Mouse (Mus musculus): ENCODE data around the gene Metap1d.

Gene Metap1d

DNA sequence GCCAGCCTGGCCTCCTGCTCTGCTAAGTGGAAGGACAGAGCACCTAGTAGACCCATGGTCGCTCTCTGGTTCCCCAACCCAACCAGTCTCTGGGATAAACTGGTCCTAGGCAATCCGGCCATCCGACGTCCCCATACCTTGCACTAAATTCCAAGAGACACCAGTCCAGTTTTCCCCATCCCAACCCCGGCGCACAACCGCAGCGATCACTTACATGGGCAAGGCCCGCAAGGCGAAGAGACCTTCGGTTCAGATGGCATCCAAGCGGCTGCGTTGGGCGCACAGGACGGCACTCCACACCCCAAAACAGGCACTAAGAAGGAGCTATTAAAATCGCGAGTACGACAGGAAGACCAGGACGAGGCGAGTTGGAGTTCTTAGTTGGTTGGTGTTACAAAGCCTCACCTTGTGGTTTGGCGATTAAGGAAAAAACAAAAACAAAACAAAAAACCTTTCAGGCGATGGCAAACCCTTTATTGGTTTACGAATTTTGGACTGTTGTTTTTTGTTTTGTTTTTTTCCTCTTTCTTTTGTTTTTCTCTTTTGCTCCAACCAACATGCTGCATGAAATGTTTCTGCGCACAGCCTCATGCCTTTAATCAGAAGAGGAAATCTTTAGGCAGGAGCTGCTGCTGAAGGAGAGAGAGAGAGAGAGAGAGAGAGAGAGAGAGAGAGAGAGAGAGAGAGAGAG is 74.4 kb downstream of the Metap1d start:
- DNase-seq (ENCODE audit: low spot score), result no peak

GRCm38 (mm10) chr2:71528014-71528713 is 75.1 kb downstream of the Metap1d start, which contains the start of gene Dlx1:
Gene Dlx1, plus strand, starts transcription at chr2:71528113.
- DNase-seq (ENCODE audit: low spot score), result no peak

DNA sequence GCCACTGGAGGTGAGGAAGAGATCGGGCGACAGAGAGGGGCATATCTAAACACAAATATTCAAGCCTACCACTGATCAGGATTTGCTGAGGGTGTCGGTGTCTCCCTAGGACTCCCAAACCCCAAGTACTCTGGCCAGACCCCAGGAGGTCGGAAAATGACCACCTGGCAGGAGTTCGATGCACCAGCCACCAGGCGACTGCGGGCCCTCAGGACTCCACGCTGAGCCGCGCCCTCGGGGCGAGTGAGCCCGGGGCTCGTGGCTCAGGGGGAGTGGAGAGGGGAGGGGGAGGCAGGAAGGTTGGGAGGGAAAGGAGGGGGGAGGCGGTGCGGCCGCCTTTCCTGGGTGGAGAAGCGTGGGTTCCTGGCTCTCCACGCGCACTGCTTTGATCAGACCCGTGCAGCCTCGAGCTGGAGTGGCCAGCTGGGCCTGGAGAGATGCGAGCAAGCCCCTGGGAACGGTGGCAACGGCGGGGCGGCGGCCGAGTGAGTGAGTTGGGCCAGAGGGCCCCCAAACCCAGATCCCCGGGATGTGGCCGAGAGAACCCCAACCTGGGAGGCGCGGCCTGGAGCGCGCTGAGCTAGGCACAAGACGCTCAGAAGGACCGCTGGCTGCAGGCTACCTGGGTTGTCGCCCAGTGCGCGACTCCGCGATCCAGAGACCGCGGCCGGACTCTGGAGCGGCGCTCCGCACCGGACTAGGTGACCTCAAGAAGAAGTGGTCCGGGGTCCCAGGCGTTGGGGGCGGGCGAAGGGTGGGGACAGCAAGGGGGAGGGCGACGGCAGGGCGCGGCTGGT is 75.8 kb downstream of the Metap1d start:
- no peak for DNase-seq (ENCODE audit: low spot score)

GRCm38 (mm10) chr2:71529511-71530351 is 76.7 kb downstream of the Metap1d start:
- DNase-seq (ENCODE audit: low spot score), result no peak

- DNase-seq (ENCODE audit: low spot score), result no peak
These were observed 77.5 kb downstream of the Metap1d start for GRCm38 (mm10) chr2:71530391-71531123.

DNA sequence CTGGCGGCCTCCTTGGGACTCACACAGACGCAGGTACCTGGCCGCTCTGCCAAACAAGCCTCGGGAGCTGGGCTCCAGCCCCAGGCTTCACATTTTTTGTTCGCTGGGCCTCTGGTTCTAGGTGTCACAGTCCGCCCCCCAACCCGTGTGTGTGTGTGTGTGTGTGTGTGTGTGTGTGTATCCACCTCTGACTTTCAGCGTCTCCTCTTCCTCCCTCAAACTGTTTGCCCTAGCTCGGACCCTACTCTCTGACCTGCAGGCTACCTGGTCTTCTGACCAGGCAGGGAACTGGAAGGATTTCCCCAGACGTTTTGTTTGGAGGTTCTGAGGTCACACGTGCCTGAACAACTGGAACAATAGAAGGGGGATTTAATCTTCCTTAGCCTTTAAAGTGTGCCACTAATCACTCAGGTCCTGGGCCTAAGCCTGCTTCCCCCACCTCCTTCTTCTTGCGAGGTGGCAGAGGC is 78.1 kb downstream of the Metap1d start:
- no peak for DNase-seq (ENCODE audit: low spot score)

- DNase-seq (ENCODE audit: low spot score), result no peak
These were observed 79.2 kb downstream of the Metap1d start for GRCm38 (mm10) chr2:71531990-71532970.

- DNase-seq (ENCODE audit: low spot score), result no peak
These were observed 80.0 kb downstream of the Metap1d start for GRCm38 (mm10) chr2:71533094-71533493.

- no peak for DNase-seq (ENCODE audit: low spot score)
These were observed 81.4 kb downstream of the Metap1d start for GRCm38 (mm10) chr2:71534242-71535052.

GRCm38 (mm10) chr2:71540611-71541417 is 87.7 kb downstream of the Metap1d start:
- no peak for DNase-seq (ENCODE audit: low spot score)

DNA sequence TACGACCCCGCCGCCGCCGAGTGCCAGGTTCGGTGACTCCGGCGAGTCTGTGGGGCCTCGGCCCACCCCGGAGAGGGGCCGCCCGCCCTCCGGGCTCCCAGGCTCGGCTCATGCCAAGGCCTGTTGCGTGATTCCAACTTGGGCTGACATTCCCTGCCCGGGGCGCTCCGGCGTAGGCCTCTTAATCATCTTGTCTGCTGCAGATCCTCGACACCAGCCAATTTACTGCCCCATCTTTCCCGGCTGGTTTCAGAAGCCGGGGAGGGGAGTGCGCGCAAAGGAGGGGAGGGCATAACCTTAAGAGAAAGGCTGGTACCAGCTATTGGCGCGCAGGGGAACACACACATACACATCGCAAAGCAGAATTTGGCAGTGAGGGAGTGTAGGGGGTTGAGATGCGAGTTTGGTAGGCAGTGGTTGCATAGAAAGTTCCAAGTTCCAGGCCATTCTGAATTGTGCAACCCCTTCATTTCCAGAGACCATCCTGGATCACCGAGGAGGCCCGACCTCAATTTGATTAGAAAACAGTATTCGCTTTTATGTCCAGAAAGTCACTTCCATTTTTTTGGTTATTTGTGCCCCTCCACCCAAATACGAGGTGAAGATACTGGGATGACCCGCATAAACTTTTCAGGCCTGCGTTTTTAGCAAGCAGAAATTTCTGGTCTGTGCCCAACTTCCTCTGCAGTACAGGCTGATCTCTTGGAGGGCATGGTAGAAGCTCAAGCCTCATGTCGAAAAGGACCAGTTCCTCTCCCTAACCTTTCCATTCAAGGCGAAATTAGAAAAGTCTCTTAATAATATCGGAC is 88.5 kb downstream of the Metap1d start:
- no peak for DNase-seq (ENCODE audit: low spot score)

DNA sequence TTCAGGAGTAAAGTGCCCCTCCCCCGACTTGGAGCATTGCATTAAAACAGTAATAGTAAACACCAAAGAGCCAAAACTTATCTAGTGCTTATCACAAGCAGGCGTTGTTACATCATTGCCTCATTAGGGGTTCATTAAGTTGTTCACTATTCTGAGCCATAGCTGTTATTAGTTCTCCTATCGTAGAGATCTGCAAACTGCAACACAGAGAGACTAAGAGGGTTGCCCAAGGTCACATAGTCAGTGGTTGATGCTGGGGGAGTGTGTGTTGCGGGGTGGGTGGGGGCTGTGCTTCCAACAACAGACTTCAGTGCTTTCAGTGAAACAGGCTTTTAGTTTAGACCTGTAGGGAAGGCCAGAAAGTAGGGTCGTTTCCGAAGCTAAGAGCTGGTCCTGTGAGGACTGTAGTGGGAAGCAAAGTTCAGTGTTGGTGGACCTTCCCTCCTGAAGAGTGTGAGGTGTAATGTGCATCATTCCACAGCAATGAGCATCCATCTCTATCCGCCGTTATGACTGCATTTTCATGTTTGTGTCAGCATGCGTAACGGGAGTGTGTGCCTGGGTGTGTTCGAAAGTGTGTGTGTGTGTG is 89.2 kb downstream of the Metap1d start:
- DNase-seq (ENCODE audit: low spot score), result no peak

- DNase-seq (ENCODE audit: low spot score), result no peak
These were observed 89.8 kb downstream of the Metap1d start for GRCm38 (mm10) chr2:71542816-71543301.

DNA sequence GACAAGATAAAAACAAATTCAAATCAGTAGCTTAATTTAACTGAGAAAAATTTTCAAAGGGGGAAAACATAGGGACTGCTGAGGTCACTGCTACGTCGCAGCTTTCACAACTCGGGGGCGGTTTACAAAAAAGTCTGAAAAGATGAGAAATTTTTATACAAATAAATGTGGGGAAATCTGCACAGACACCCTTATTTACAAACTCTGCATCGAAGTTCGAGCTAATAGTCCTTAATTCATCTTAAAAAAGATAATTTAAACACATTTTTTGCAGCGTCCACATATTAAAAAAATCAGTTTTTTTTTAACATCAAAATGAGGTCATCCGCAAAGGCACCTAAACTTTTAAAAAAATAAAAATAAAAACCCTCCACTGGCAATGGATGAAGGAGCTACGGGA is 90.5 kb downstream of the Metap1d start:
- DNase-seq (ENCODE audit: low spot score), result no peak

- DNase-seq (ENCODE audit: low spot score), result no peak
These were observed 90.9 kb downstream of the Metap1d start for GRCm38 (mm10) chr2:71543948-71544347.

GRCm38 (mm10) chr2:71544391-71545285 is 91.6 kb downstream of the Metap1d start:
- DNase-seq (ENCODE audit: low spot score), result no peak

Measured in ovary, postnatal 10 days (tissue).